Mouse (Mus musculus): ENCODE results near the gene Fam240a.
A peak's percentile ranks its signal among the peaks of the same experiment; 100 is the strongest.

The Fam240a gene

DNA sequence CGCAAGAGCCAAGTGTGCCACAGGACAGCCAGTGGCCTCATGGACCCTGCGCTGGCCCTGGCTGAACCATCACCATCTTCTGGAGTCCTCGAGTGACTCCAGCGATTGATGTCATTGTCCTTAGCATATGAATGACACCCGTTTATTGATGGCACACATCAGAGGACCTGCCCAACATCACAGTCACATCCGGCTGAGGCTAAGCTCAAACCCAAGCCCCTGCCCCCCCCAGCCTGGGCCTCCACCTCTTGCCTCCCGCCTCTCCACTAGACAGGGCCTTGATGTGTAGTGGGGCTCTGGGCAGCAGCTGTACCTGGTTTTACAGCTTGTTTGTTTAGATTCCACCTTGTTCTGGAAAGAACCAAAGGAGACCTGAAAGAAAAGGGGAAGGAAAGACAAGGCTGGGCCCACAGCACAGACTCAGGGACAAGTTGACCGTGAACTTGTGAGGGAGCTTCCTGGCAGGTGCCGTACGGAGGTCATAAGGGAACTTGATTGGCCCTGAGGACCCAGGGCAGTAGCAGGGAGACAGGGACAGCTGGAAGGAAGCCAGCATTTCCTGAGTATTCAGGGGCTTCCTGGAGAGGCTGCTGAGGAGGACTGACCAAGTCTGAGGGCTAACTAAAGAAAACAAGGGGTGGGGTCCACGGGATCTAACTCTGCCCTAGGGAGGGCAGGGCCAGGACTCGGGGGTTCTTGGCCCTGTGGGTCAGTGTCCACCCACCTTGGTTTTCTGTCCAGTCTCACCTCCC lies 25.4 kb downstream of the Fam240a start:
- peak; percentile 60 for DNase-seq

DNA sequence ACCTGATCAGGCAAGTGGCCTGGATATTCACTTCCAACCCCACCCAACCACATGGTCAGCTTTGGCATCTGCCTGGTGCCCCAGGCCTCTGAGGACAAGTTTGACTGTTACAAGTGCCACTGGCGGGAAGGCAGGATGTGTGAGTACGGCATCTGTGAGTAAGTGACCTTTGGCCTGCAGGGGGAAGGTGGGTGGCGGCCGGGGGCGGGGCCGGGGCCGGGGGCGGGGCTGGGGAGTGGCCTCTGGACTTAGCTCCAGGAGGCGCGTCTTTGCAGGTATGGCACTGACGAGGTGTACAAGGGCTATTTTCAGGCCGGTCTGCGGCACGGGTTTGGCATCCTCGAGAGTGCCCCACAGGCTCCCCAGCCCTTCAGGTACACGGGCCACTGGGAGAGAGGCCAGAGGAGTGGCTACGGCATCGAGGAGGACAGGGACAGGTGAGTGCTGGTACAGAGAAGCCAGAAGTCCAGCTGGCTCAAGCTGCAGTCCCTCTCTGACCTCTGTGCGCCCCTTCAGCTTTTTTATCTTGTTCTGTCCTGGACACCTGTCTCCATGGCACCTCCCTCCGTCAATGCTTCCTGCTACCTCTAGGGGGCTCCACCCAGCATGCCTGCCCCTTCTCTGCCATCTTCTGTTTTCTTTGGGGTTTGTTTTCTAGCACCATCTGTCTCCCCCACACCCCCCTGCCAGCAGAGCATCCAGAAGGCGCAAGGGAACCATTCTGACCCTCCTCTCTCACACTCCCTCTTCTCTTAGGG lies 26.5 kb downstream of the Fam240a start:
- peak; percentile 53 for DNase-seq

DNA sequence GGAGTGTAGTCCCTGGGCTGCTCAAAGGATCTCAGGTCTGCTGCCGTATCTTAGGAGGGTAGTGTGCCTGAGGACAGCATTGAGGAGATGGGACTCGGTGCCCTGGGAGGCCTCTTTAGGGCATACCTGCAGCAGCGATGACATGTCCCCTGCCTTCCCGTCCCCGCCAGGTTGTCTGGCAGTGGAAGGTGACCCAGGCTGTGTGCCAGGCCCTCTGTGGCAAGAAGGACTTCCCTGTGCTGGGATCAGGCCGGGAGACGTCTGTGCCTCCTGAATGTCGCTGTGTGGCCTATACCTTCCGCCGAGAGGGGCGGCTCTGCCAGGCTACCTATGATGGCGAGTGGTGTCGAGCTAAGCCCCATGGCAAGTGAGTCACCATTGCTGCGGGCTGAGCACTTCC lies 27.7 kb downstream of the Fam240a start:
- DNase-seq, result no peak

DNA sequence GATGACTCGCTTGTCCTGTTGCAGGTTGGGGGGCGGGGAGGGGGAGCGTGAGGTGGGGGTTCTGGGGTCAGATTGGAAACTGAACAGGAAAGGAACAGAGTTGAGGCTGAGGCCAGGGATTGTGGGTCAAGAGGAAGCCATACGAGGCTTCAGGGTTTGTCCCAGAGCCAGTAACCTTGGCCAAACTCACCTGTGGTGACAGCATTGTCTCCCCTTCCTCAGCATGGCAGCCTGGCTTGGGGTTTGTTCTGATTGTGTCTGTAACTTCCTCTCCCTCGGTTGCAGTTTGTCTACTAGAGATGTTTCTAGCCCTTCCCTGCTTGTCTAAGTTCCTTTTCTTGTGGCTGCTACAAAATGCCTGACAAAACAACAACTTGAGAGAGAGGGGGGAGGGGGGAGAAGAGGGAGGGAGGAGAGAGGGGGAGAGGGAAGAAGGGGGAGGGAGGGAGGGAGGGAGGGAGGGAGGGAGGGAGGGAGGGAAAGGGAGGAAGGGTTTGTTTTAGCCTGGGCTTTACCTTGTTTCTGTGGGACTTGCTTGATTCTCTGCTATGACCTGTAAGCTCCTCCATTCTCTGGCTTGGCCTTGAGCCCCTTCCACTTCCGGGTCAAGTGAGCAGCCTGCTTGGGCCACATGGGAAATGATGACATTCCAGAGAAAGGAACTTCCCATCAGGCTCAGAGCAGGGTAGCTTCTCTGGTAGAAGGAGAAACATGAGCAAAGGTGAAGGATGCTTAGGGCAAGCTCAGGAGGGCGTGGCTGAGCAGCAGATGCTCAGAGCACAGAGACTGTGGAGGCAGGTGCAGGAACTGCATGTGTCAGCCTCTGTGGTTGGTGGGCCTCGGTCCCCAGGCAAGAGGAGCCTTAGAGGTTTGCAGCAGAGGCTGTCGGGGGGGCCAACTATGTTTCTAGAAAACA lies 29.0 kb downstream of the Fam240a start:
- DNase-seq, result peak; percentile 78

DNA sequence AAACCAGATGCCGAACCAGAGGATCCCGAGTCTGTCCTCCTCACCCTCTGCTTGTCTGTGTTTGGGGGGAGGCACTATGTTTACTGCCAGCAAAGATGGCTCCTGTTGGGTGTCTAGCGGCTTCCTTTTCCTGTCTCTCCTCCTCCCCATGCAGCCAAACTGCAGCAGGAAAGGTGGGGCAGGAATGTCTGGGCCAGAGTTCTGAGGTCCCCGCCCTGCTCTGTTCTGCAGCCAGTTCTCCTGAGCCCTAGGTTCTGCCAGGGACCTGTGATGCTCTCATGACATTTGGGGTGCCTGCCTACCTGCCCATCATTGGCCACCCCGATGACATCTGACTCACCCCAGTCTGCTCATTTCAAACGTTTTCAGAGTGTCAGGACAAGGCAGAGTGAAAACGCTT lies 34.7 kb downstream of the Fam240a start:
- no peak for DNase-seq

DNA sequence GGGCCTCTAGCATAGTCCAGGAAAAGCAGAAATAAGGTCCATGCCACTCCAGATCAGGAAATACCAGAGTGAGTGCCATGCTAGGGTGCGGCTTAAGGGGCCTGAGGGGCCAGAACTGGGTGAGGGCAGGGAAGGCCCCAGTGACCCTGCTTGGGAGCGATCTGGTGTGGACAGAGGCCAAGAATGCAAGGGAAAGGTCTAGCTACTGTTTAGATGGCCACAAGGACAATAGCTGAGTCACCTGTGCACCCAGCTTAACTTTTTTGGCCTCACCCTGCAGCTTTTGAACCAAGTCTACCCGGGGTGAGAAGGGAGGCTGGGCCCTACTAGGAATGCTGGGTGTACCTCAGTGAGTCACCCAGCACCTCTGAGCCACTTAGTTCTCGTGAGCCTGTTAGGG lies 35.9 kb downstream of the Fam240a start:
- no peak for DNase-seq

DNA sequence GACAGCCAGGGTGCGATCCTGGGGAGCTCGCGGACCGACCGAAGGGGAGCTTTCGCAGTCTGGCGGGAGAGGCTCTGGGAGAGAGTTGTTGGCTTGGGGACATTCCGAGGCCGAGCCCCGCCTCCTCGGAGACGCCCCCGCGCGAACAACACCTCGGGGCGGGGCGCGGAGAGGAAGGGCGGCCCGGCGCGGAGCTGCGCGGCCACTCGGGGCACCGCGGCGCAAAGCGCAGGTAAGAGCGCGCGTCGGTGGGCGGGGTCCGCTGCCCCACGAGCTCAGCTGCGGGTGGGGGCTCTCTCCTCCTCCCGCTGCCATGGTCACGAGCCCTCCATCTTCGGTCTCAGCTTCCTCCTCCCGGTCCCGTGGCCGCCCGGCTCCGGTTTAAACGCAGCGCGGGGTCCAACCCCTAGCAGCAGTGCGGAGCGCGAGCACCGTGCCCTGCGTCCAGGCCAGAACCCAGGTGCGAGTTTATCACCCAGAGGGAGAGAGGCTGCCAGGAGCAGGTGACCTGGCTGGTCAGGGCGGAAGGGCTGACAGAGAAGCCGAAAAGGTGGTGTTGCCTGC lies 36.6 kb downstream of the Fam240a start, which contains the start of gene Tmie:
Tmie (minus strand) TSS at position 116 of the 564 bp plus-strand sequence.
- peak; percentile 79 for DNase-seq

DNA sequence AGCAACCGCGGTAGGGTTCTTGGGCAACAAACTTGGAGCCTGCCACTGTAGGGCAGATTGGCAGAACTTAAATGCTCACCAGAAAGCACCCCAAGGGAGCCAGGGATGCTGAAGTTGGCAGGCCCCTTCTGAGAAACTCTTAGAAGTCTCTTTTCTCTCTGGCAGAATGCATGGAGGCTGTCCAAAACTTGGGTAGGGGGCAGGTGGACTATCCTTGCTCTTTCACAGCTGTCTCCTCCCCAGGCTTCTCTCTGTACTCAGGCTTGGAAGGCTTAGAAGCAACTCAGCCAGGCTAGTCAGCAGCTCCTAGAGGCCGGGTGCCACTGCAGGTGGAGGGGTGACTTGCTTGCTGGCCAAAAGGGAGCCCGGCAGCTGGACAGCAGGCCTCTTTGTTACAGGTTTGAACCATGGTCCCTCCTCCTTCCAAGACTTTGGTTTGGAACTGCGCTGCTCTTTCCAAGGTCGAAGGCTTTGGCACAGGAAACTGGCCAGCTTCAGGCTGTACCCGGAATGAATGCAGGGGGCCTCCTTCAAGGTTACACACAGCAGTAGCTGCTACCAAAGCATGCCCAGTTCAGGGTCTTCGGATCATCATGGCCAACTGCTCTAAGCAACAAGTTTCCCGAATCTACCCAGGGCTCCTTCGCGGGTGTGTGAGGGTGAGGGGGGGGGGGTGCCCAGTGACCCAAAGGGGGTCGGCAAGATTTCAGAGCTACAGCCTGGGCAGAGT lies 37.3 kb downstream of the Fam240a start, which contains the start of gene Als2cl:
Als2cl (plus strand) TSS at position 680 of the 730 bp plus-strand sequence.
- DNase-seq, result peak; percentile 22

DNA sequence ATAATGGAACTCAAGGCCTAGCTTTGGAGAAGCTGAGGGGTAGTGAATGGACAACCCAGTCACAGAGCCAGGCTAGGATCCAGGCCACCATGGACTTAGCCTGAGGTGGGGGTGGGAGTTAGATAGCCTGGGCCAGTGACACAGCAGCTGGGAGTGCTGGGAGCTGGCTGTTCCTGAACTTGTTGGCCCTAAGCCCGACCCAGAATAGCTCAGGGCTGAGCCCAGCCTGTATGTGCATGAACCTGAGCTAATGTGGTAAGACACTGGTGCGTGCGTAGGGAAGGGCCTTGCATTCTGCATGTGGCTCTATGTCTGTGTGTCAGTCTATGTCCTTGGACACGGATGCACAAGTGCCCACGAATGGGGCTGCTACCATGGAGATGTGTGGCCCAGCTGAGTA lies 38.8 kb downstream of the Fam240a start:
- no peak for DNase-seq

DNA sequence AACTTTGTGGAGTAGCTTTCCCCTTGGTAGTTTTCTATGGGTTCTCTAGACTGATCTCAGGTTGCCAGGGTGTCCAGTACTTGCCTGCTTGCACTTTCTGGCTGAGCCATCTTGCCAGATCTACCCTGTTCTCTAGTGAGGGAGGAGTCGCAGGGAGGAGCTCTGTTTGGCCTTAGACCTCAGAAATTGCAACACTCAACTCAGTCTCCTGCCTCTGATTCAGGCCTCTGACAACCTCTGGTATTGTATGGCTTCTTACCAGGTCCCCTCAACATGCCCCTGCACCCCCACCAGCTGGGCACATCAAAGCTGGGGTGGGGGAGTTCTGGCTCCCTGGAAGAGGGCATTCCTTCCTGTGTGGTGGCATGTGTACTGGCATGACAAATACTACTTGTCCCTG lies 39.3 kb downstream of the Fam240a start:
- DNase-seq, result no peak

DNA sequence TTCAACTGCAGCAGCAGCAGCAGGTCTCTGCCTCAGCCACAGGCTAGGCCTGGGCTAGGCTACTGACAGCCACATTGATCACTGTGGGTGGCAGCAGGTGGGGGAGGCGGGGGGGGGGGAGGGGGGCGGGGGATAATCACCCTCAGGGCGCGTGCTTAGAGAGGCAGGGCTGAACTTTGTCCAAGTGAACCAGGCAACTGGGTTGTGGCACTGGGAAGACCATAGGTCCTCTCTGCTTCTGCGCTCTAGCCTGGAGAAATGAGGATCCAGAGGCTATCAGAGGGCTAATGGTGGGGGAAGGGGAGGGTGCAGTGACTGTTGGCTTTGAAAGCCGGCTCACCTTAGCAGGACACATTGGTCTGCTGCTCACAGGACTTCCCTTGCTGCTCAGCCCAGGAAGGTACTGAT lies 41.4 kb downstream of the Fam240a start:
- DNase-seq, result no peak

DNA sequence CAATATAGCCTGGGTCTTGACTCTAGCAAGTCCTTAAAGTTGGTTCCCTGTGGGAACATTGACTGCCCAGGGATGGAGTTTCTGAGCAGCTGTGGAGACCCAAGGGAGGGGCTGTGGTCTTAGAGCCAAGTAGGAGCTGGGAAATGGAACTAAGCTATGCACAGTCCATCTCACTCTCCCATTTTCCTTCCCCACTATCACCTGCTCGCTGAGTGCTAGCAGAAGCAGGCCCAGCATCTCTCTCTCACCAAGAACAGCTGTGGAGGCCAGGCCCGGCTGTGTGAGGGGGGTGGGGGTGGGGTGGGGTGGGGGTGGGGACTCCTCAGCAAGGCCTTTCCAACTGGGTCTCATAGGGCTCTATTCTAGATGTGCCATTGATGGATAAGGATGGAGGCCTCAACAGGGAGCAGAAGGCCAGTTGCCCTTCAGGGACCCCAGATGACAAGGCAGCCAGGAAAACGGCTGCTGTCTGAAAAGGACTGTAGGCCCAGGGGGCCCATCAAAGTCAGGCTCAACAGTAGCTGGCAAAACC lies 41.9 kb downstream of the Fam240a start:
- no peak for DNase-seq

DNA sequence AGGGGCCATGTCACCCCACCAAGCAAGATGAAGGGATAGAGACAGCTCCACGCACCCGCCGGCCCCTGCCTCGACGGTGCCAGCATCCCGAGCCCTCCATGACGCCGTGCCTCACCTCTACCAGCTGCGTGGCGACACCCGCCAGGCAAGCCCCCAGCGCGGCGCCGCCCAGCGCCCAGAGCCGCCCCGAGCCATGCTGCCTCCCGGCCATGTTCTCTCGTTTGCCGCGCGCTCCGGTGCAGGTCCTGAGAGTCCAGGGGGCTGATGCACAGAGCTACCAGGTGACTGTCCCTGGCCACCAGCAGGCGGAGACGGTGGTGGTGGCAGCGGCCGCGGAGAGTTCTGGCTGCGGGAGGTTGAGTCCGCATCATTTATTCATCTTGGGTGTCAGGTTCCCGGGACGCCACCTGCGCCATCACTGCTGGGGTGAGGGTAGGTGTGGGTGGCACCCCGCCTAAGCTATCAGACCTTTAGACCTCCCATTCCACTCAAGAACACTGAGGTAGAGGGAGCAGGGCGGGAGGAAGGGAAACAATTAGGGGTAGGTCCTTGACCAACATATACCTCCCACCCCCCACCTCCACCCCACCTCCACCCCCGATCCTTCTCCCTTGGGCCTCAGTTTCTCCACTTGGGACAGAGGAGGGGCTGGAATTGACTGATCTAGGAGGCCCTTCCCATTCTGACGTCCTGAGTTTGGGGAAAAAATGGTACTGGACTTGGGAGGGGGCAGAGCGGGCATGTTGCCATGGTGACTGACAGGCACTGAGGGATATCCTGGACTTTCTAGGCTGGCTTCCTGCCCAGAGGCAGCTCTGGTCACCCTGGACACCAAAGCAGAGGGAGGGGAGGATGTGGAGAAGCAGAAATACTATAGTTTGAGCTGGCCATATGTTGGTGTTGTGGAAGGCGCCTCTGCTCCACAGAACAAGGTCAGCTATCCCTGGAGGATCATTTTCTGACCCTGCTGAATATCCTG lies 42.7 kb downstream of the Fam240a start:
- DNase-seq, result peak; percentile 64

DNA sequence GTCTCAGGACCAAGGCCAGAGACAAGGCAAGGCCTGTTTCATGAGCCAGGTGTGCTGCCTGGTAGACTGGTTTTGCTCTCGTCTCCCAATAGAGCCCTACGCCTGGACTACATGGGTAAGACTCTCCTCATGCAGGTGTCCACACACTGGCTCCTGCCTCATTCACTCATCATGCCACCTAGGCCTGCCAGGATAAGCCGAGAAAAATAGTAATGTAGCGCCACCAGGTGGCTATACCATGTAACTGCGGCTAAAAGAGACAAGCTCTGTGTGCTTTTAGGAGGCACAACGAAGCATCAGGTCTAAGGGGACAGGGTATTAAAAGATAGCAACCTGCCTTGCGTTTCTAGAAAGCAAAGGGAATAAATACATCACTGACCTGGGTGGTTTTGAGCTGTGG lies 45.6 kb downstream of the Fam240a start:
- DNase-seq, result peak; percentile 67
